Mouse (Mus musculus) neural tube, embryonic 13.5 days (tissue): ENCODE measurements around the gene Cdc34b. TPM values are rescaled to one million over a fixed set of nuclear protein-coding genes. Genes with fewer than 3 reads are reported as not detected.
"Not testable (repeated sequence)": the region's sequence is repeated elsewhere in the genome, so short reads cannot be mapped to it uniquely, and the experiment has no call there.

ENCODE experiments used
- ATAC-seq: fragments of 200-750 bp; cut with Nextera tagmentation; 2 replicates; pipeline ENCODE4 v1.8.0; 2017; ENCODE audit warnings: low read depth, mild to moderate bottlenecking, moderate TSS enrichment, moderate library complexity
- H3K27ac ChIP-seq: fragments of 300-500 bp; sonication (generic); replicated peaks from 2 replicates; pipeline ENCODE4 v1.5.1; 2015; ENCODE audit warnings: moderate library complexity, mild to moderate bottlenecking, inconsistent platforms
- H3K27me3 ChIP-seq: fragments of 300-500 bp; sonication (generic); 2 replicates; pipeline ENCODE4 v1.6.1; 2015; ENCODE audit warnings: mild to moderate bottlenecking, inconsistent platforms
- H3K36me3 ChIP-seq: fragments of 300-500 bp; sonication (generic); 2 replicates; pipeline ENCODE4 v1.6.1; 2015; ENCODE audit warnings: mild to moderate bottlenecking, inconsistent platforms
- H3K4me1 ChIP-seq: fragments of 300-500 bp; sonication (generic); replicated peaks from 2 replicates; pipeline ENCODE4 v1.6.1; 2015; ENCODE audit warnings: inconsistent platforms
- H3K4me2 ChIP-seq: fragments of 300-500 bp; sonication (generic); 2 replicates; pipeline ENCODE4 v1.6.1; 2015; ENCODE audit warnings: inconsistent platforms, mild to moderate bottlenecking, moderate library complexity
- H3K4me3 ChIP-seq: fragments of 300-500 bp; sonication (generic); 2 replicates; pipeline ENCODE4 v1.5.1; 2015; ENCODE audit warnings: mild to moderate bottlenecking, inconsistent platforms
- H3K9ac ChIP-seq: fragments of 300-500 bp; sonication (generic); 2 replicates; pipeline ENCODE4 v1.6.1; 2015; ENCODE audit warnings: moderate library complexity, mild to moderate bottlenecking, inconsistent platforms
- H3K9me3 ChIP-seq: fragments of 300-500 bp; sonication (generic); 2 replicates; pipeline ENCODE4 v1.6.1; 2016; ENCODE audit warnings: inconsistent platforms
- WGBS: fragments of 180-500 bp; shearing (Covaris S2); methylation state at CpG from one replicate; pipeline ENCODE4 v1.1.7; 2015; 5-methylcytosine and 5-hydroxymethylcytosine counted together
- polyA plus RNA-seq: library from polyadenylated mRNA; unstranded; fragments of >200 nt; fragmentation: Nextera tagmentation; extraction: Ambion mirVana; gene quantifications from 2 replicates; pipeline ENCODE4 v1.2.1, GENCODE M21; 2015

Cdc34b gene
- polyA plus RNA-seq = not detected in 2 replicates

GRCm38 (mm10) chr11:94741732-94742272 is at the start of gene Cdc34b:
Cdc34b (plus strand) TSS chr11:94741782.
- Histone ChIP-seq H3K27me3 (no peaks in the 10 kb centered on the region), H3K9ac (no peak within 1 kb of the TSS), H3K4me1 (no peaks in the 10 kb centered on the region), H3K36me3 (no peaks in the 10 kb centered on the region), H3K4me3 (no peak within 1 kb of the TSS), H3K4me2 (no peak within 1 kb of the TSS), H3K27ac (no peak within 1 kb of the TSS), H3K9me3 (no peaks in the 10 kb centered on the region)
- ATAC-seq = no peak
- 84% methylated on average over 29 of the region's 29 CpGs for WGBS

- not testable (repeated sequence) for H3K36me3 ChIP-seq, H3K4me1 ChIP-seq, H3K27ac ChIP-seq, H3K27me3 ChIP-seq, ATAC-seq, H3K9ac ChIP-seq, H3K4me3 ChIP-seq, H3K4me2 ChIP-seq, H3K9me3 ChIP-seq
Measured at GRCm38 (mm10) chr11:94692502-94692901, 49.1 kb upstream of the Cdc34b start.

GRCm38 (mm10) chr11:94695508-94695907 is 46.1 kb upstream of the Cdc34b start:
- no peaks in the 10 kb centered on the region for H3K9me3 ChIP-seq
- H3K36me3 ChIP-seq = no peaks in the 10 kb centered on the region
- ATAC-seq = no peak
- 80% methylated on average over 6 of the region's 6 CpGs for WGBS
- no peaks in the 10 kb centered on the region for H3K4me1 ChIP-seq
- H3K27me3 ChIP-seq = no peaks in the 10 kb centered on the region
- no peak overlapping the region for H3K9ac ChIP-seq
- no peak overlapping the region for H3K4me3 ChIP-seq
- no peak overlapping the region for H3K27ac ChIP-seq
- no peak overlapping the region for H3K4me2 ChIP-seq

GRCm38 (mm10) chr11:94697140-94697539 is 44.4 kb upstream of the Cdc34b start:
- H3K9ac ChIP-seq = no peak overlapping the region
- ATAC-seq = no peak
- H3K4me1 ChIP-seq = peaks cover 13% of the 10 kb centered on the region
- no peaks in the 10 kb centered on the region for H3K36me3 ChIP-seq
- no peak overlapping the region for H3K27ac ChIP-seq
- 93% methylated on average over 2 of the region's 2 CpGs for WGBS
- H3K27me3 ChIP-seq = no peaks in the 10 kb centered on the region
- H3K4me2 ChIP-seq = no peak overlapping the region
- no peaks in the 10 kb centered on the region for H3K9me3 ChIP-seq
- no peak overlapping the region for H3K4me3 ChIP-seq

- no peak overlapping the region for H3K4me2 ChIP-seq
- H3K4me1 ChIP-seq = peaks cover 15% of the 10 kb centered on the region
- WGBS = 44% methylated on average over 13 of the region's 13 CpGs
- no peaks in the 10 kb centered on the region for H3K9me3 ChIP-seq
- ATAC-seq = no peak
- no peaks in the 10 kb centered on the region for H3K27me3 ChIP-seq
- no peak overlapping the region for H3K27ac ChIP-seq
- no peak overlapping the region for H3K9ac ChIP-seq
- no peaks in the 10 kb centered on the region for H3K36me3 ChIP-seq
- no peak overlapping the region for H3K4me3 ChIP-seq
Measured at GRCm38 (mm10) chr11:94697703-94698464, 43.7 kb upstream of the Cdc34b start.

- no peak for ATAC-seq
- no peaks in the 10 kb centered on the region for H3K36me3 ChIP-seq
- no peaks in the 10 kb centered on the region for H3K9me3 ChIP-seq
- H3K4me1 ChIP-seq = peaks cover 15% of the 10 kb centered on the region
- H3K4me3 ChIP-seq = no peak overlapping the region
- no peak overlapping the region for H3K4me2 ChIP-seq
- no peaks in the 10 kb centered on the region for H3K27me3 ChIP-seq
- WGBS = 98% methylated on average over 3 of the region's 3 CpGs
- no peak overlapping the region for H3K27ac ChIP-seq
- no peak overlapping the region for H3K9ac ChIP-seq
Measured at GRCm38 (mm10) chr11:94699399-94699798, 42.2 kb upstream of the Cdc34b start.

GRCm38 (mm10) chr11:94701401-94702215 is 40.0 kb upstream of the Cdc34b start:
- ATAC-seq = peak; percentile 32; the same call in 1 of the 2 replicates
- H3K9ac ChIP-seq = 0 out of 2 replicates have a peak overlapping the region, but pooled peaks have one; percentile 0
- peaks cover 15% of the 10 kb centered on the region for H3K4me1 ChIP-seq
- H3K4me3 ChIP-seq = no peak overlapping the region
- H3K36me3 ChIP-seq = no peaks in the 10 kb centered on the region
- H3K9me3 ChIP-seq = no peaks in the 10 kb centered on the region
- H3K27ac ChIP-seq = 0 out of 2 replicates have a peak overlapping the region, but pooled peaks have one; percentile 6
- WGBS = 41% methylated on average over 27 of the region's 27 CpGs
- peak overlapping the region; percentile 25 for H3K4me2 ChIP-seq
- H3K27me3 ChIP-seq = no peaks in the 10 kb centered on the region

GRCm38 (mm10) chr11:94702216-94702610 is 39.4 kb upstream of the Cdc34b start:
- ATAC-seq = no peak
- 0 out of 2 replicates have a peak overlapping the region, but pooled peaks have one; percentile 0 for H3K9ac ChIP-seq
- no peak overlapping the region for H3K4me2 ChIP-seq
- H3K27ac ChIP-seq = no peak overlapping the region
- peaks cover 15% of the 10 kb centered on the region for H3K4me1 ChIP-seq
- no peaks in the 10 kb centered on the region for H3K27me3 ChIP-seq
- H3K4me3 ChIP-seq = no peak overlapping the region
- H3K9me3 ChIP-seq = no peaks in the 10 kb centered on the region
- H3K36me3 ChIP-seq = no peaks in the 10 kb centered on the region
- 56% methylated on average over 3 of the region's 3 CpGs for WGBS

- Histone ChIP-seq H3K36me3 (no peaks in the 10 kb centered on the region), H3K4me1 (peaks cover 15% of the 10 kb centered on the region), H3K27me3 (no peaks in the 10 kb centered on the region), H3K27ac (no peak overlapping the region), H3K9me3 (no peaks in the 10 kb centered on the region), H3K4me2 (no peak overlapping the region), H3K9ac (no peak overlapping the region), H3K4me3 (no peak overlapping the region)
- 55% methylated on average over 7 of the region's 7 CpGs for WGBS
- no peak for ATAC-seq
Measured at GRCm38 (mm10) chr11:94704020-94704419, 37.6 kb upstream of the Cdc34b start.

GRCm38 (mm10) chr11:94704472-94704871 is 37.1 kb upstream of the Cdc34b start, which contains the start of gene Gm11541:
Gm11541 (minus strand) TSS chr11:94704499.
- WGBS = 71% methylated on average over 5 of the region's 5 CpGs

GRCm38 (mm10) chr11:94713246-94713860 is 28.2 kb upstream of the Cdc34b start:
- no peak overlapping the region for H3K9ac ChIP-seq
- H3K4me3 ChIP-seq = no peak overlapping the region
- H3K27me3 ChIP-seq = no peaks in the 10 kb centered on the region
- no peak overlapping the region for H3K4me2 ChIP-seq
- ATAC-seq = no peak
- no peaks in the 10 kb centered on the region; the same call in none of the 2 replicates for H3K4me1 ChIP-seq
- H3K36me3 ChIP-seq = no peaks in the 10 kb centered on the region
- 60% methylated on average over 11 of the region's 11 CpGs for WGBS
- 0 out of 2 replicates have a peak overlapping the region, but pooled peaks have one; percentile 18 for H3K27ac ChIP-seq
- H3K9me3 ChIP-seq = no peaks in the 10 kb centered on the region

More at GRCm38 (mm10) chr11:94704472-94704871, 37.1 kb upstream of the Cdc34b start, which contains the start of gene Gm11541:
- Histone ChIP-seq H3K36me3 (no peaks in the 10 kb centered on the region), H3K27ac (no peak within 1 kb of the TSS), H3K4me2 (no peak within 1 kb of the TSS), H3K27me3 (no peaks in the 10 kb centered on the region), H3K4me3 (no peak within 1 kb of the TSS), H3K9ac (no peak within 1 kb of the TSS), H3K9me3 (no peaks in the 10 kb centered on the region), H3K4me1 (peaks cover 15% of the 10 kb centered on the region)
- ATAC-seq = no peak
